ENCODE assay signal across 8 mouse cellular contexts in the genomic region with DNA sequence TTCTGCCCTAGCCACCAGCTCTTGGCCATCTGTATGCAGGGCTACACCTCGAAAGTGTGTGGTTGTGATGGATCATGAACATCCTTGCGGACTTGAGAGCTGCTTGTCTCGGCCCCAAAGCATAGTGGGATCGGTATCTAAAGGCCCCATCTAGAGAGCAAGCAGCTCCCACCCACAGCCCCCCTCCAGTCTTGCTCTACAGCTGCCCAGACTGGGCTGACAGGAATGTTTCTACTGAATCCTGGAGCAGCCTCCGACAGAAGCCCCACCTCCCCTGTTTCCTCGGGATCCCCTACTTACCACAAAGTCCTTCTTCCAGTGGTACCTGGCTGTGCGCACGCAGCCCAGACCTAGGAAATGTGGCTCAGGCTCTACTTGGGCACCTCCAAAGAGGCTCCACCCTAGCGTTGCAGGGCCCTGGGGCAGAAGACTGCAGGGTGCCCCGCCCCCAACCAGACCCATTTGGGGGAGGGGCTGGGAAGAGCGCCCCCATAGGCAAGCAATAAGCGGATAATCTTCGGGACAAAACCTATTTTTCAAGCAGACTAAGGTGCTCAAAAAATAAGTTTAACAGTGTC. TPM values are rescaled to one million over a fixed set of nuclear protein-coding genes. Genes with fewer than 3 reads are reported as not detected.
DNase-seq lines count a peak whose midpoint lies in the region; ATAC-seq and TF ChIP-seq lines count a peak whose summit lies in the region.

Gene Sult5a1 (minus strand): TSS at position 428 of the 578 bp plus-strand sequence.

- DNase-seq in lung, adult 2 months = no peak
- no peak for DNase-seq in lung, postnatal 36 days
- DNase-seq in lung, postnatal 0 days (ENCODE audit: low spot score) = peak; percentile 51
- DNase-seq in cerebellum, postnatal 36 days = no peak

- no peak for TF ChIP-seq EP300 in lung, postnatal 0 days (IDR thresholded peaks at IDR 0.05)

- peak within 1 kb of the TSS; percentile 34 for H3K4me2 ChIP-seq in hindbrain, embryonic 12.5 days (replicated peaks)
- H3K4me2 ChIP-seq in lung, postnatal 0 days (replicated peaks; ENCODE audit: low read depth, low read length) = peak within 1 kb of the TSS; percentile 32

- H3K9me3 ChIP-seq in erythroblast, embryonic 14.5 days (ENCODE audit: control insufficient read depth, low read length) = no peaks in the 10 kb centered on the region
- H3K9me3 ChIP-seq in hindbrain, embryonic 12.5 days (replicated peaks) = no peaks in the 10 kb centered on the region
- H3K9me3 ChIP-seq in lung, postnatal 0 days (ENCODE audit: low read length) = no peaks in the 10 kb centered on the region

- peaks cover 27% of the 10 kb centered on the region for H3K27me3 ChIP-seq in erythroblast, embryonic 14.5 days (ENCODE audit: control insufficient read depth)
- no peaks in the 10 kb centered on the region for H3K27me3 ChIP-seq in hindbrain, embryonic 12.5 days
- H3K27me3 ChIP-seq in lung, postnatal 0 days (replicated peaks; ENCODE audit: insufficient read depth, low read length) = no peaks in the 10 kb centered on the region

- TF ChIP-seq CTCF in lung, adult 2 months (IDR thresholded peaks at IDR 0.05; ENCODE audit: insufficient read depth, low read length) = no peak
- TF ChIP-seq CTCF in lung, postnatal 0 days (IDR thresholded peaks at IDR 0.05) = peak; percentile 41

- H3K4me3 ChIP-seq in erythroblast, embryonic 14.5 days (replicated peaks) = peak within 1 kb of the TSS; percentile 26
- H3K4me3 ChIP-seq in lung, adult 2 months (replicated peaks; ENCODE audit: extremely low read depth, low read depth, low read length) = peak within 1 kb of the TSS; percentile 44
- 0 out of 2 replicates have a peak within 1 kb of the TSS, but pooled peaks have one; percentile 7 for H3K4me3 ChIP-seq in hindbrain, embryonic 12.5 days
- H3K4me3 ChIP-seq in lung, postnatal 0 days (ENCODE audit: low read depth, low read length) = no peak within 1 kb of the TSS

- H3K36me3 ChIP-seq in erythroblast, embryonic 14.5 days (ENCODE audit: control insufficient read depth) = no peaks in the 10 kb centered on the region; the same call in 1 of the 2 replicates
- H3K36me3 ChIP-seq in hindbrain, embryonic 12.5 days = no peaks in the 10 kb centered on the region
- no peaks in the 10 kb centered on the region for H3K36me3 ChIP-seq in lung, postnatal 0 days (ENCODE audit: insufficient read depth, low read length)

- peaks cover 50% of the 10 kb centered on the region for H3K4me1 ChIP-seq in erythroblast, embryonic 14.5 days (ENCODE audit: control insufficient read depth)
- no peaks in the 10 kb centered on the region; the same call in 1 of the 2 replicates for H3K4me1 ChIP-seq in lung, adult 2 months (ENCODE audit: control insufficient read depth, insufficient read depth, low read length)
- H3K4me1 ChIP-seq in hindbrain, embryonic 12.5 days = peaks cover 8% of the 10 kb centered on the region; the same call in 1 of the 2 replicates
- peaks cover 5% of the 10 kb centered on the region; the same call in 1 of the 2 replicates for H3K4me1 ChIP-seq in lung, postnatal 0 days (ENCODE audit: insufficient read depth, low read depth, low read length)

- ATAC-seq in erythroblast, adult 5-6 weeks (replicated peaks; ENCODE audit: low FRiP score, poor library complexity, severe bottlenecking) = no peak
- ATAC-seq in hindbrain, embryonic 12.5 days (ENCODE audit: low FRiP score) = no peak
- ATAC-seq in lung, postnatal 0 days = peak; percentile 53
- ATAC-seq in cerebellum, adult (ENCODE audit: insufficient number of reproducible peaks, low FRiP score, low TSS enrichment) = no peak

- no peak for TF ChIP-seq POLR2A in lung, adult 2 months (IDR thresholded peaks at IDR 0.05; ENCODE audit: borderline replicate concordance, extremely low read depth, low read depth, low read length)

- no peak within 1 kb of the TSS for H3K27ac ChIP-seq in hindbrain, embryonic 12.5 days
- peak within 1 kb of the TSS; percentile 32 for H3K27ac ChIP-seq in lung, postnatal 0 days (ENCODE audit: low read length)

- WGBS in lung, adult 2 months = 29% methylated on average over 13 of the region's 13 CpGs
- WGBS in hindbrain, embryonic 12.5 days = 35% methylated on average over 13 of the region's 13 CpGs
- 23% methylated on average over 13 of the region's 13 CpGs for whole genome bisulfite sequencing in lung, postnatal 0 days

- H3K9ac ChIP-seq in hindbrain, embryonic 12.5 days = 0 out of 2 replicates have a peak within 1 kb of the TSS, but pooled peaks have one; percentile 2
- no peak within 1 kb of the TSS for H3K9ac ChIP-seq in lung, postnatal 0 days (replicated peaks; ENCODE audit: low read depth)

RNA-seq across cellular contexts. Expression of gene Sult5a1, which starts in this region (rescaled TPM):
- 0.04 and 0.08 TPM in 2 replicates for polyA plus RNA-seq in erythroblast, embryonic 14.5 days (2012)
- total RNA-seq in erythroblast, adult 5-6 weeks (2015; ENCODE audit: low replicate concordance) = not detected in 2 replicates
- total RNA-seq in erythroblast, adult 5-6 weeks (2017; ENCODE audit: low replicate concordance) = not detected in 2 replicates
- 35.3 and 45.2 TPM in 2 replicates for polyA plus RNA-seq in lung, adult 2 months (2012; rRNA removed)
- 8.1 and 9.7 TPM in 2 replicates for polyA plus RNA-seq in hindbrain, embryonic 12.5 days (2016; fragmentation: Nextera tagmentation; extraction: Ambion mirVana)
- 18.3 TPM in 2 replicates for polyA plus RNA-seq in lung, postnatal 0 days (2015; fragmentation: Nextera tagmentation; extraction: Ambion mirVana)
